Mouse (Mus musculus): ENCODE data around the gene Pan3. TPM values are rescaled to one million over a fixed set of nuclear protein-coding genes. Genes with fewer than 3 reads are reported as not detected.
A peak's percentile ranks its signal among the peaks of the same experiment; 100 is the strongest.
"Not testable (repeated sequence)": the region's sequence is repeated elsewhere in the genome, so short reads cannot be mapped to it uniquely, and the experiment has no call there.

The Pan3 gene
- polyA plus RNA-seq, 1 experiment from 2014 or later: 88.9 TPM

GRCm38 (mm10) chr5:147539409-147539808 lies 109.4 kb downstream of the Pan3 start:
- Histone ChIP-seq H3K4me3 (ENCODE audit: low read length) (no peak overlapping the region), H3K9ac (ENCODE audit: low read depth, low read length) (no peak overlapping the region), H3K4me1 (ENCODE audit: control insufficient read depth, insufficient read depth, low read length) (no peaks in the 10 kb centered on the region), H3K27me3 (ENCODE audit: control insufficient read depth, insufficient read depth, low read length) (no peaks in the 10 kb centered on the region), H3K27ac (ENCODE audit: low read depth, low read length) (no peak overlapping the region), H3K36me3 (ENCODE audit: control insufficient read depth, insufficient read depth, low read length) (peaks cover 55% of the 10 kb centered on the region), H3K9me3 (ENCODE audit: control insufficient read depth, low read length) (no peaks in the 10 kb centered on the region), H3K4me2 (replicated peaks; ENCODE audit: low read depth, low read length) (no peak overlapping the region)
- no peak for ATAC-seq (ENCODE audit: low FRiP score, low TSS enrichment)
- 94% methylated on average over 4 of the region's 4 CpGs for WGBS

- no peak overlapping the region for H3K4me2 ChIP-seq (replicated peaks; ENCODE audit: low read depth, low read length)
- peaks cover 55% of the 10 kb centered on the region for H3K36me3 ChIP-seq (ENCODE audit: control insufficient read depth, insufficient read depth, low read length)
- H3K27ac ChIP-seq (ENCODE audit: low read depth, low read length): no peak overlapping the region
- no peak for ATAC-seq (ENCODE audit: low FRiP score, low TSS enrichment)
- no peaks in the 10 kb centered on the region for H3K9me3 ChIP-seq (ENCODE audit: control insufficient read depth, low read length)
- H3K27me3 ChIP-seq (ENCODE audit: control insufficient read depth, insufficient read depth, low read length): no peaks in the 10 kb centered on the region
- no peaks in the 10 kb centered on the region for H3K4me1 ChIP-seq (ENCODE audit: control insufficient read depth, insufficient read depth, low read length)
- 91% methylated on average over 4 of the region's 4 CpGs for WGBS
- no peak overlapping the region for H3K4me3 ChIP-seq (ENCODE audit: low read length)
- H3K9ac ChIP-seq (ENCODE audit: low read depth, low read length): no peak overlapping the region
Measured at GRCm38 (mm10) chr5:147539815-147540214, 109.9 kb downstream of the Pan3 start.

DNA sequence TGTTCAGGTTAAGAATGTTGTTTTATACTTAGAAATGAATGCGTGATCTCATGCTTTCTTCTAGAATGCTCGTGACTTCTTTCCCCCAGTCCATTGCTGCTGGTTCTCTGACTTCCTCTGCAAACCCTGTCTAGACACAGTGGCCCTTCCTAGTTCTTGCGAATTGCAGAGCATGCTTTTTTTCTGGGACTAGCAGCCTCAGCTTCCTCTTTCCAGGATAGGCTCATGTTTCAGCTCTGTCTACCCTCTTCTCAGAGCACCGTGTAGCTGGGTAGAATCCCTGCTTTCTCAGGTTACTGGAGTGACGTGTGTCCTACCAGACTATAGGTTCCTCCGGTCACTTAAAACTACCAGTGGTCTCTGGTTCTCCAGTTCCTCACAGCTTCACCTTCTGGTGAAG lies 112.3 kb downstream of the Pan3 start:
- Histone ChIP-seq H3K4me2 (replicated peaks; ENCODE audit: low read depth, low read length) (no peak overlapping the region), H3K4me1 (ENCODE audit: control insufficient read depth, insufficient read depth, low read length) (no peaks in the 10 kb centered on the region), H3K4me3 (ENCODE audit: low read length) (no peak overlapping the region), H3K27me3 (ENCODE audit: control insufficient read depth, insufficient read depth, low read length) (no peaks in the 10 kb centered on the region), H3K9ac (ENCODE audit: low read depth, low read length) (no peak overlapping the region), H3K27ac (ENCODE audit: low read depth, low read length) (no peak overlapping the region), H3K36me3 (ENCODE audit: control insufficient read depth, insufficient read depth, low read length) (peaks cover 59% of the 10 kb centered on the region), H3K9me3 (ENCODE audit: control insufficient read depth, low read length) (no peaks in the 10 kb centered on the region)
- WGBS: 46% methylated on average over 6 of the region's 6 CpGs
- ATAC-seq (ENCODE audit: low FRiP score, low TSS enrichment): no peak

DNA sequence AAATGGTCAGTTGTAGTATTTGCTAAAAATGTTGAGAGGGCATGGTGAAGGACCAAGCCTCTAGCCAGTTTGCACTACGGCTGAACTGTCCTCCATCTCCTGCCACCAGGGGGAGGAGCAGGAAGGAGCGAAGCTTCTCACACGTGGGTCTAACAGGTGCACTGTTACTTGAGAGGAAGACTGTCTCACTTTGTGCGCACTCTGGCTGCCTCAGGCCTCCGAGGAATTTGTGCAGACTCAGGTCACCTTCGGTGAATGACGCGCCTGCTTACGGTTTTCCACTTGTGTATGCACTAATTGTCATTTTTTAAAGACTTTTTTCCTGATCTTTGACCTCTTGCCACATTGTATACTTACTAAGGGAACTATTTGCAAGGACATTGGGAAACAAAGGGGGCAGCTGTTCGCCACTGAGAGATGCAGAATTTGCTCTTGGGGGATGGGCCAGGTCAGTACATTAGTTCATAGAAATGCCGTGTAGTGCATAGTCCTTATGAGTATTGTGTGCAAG lies 115.8 kb downstream of the Pan3 start:
- Histone ChIP-seq H3K4me3 (ENCODE audit: low read length) (no peak overlapping the region), H3K4me1 (ENCODE audit: control insufficient read depth, insufficient read depth, low read length) (no peaks in the 10 kb centered on the region), H3K27ac (ENCODE audit: low read depth, low read length) (no peak overlapping the region), H3K9me3 (ENCODE audit: control insufficient read depth, low read length) (no peaks in the 10 kb centered on the region), H3K36me3 (ENCODE audit: control insufficient read depth, insufficient read depth, low read length) (peaks cover 58% of the 10 kb centered on the region), H3K9ac (ENCODE audit: low read depth, low read length) (no peak overlapping the region), H3K27me3 (ENCODE audit: control insufficient read depth, insufficient read depth, low read length) (no peaks in the 10 kb centered on the region), H3K4me2 (replicated peaks; ENCODE audit: low read depth, low read length) (no peak overlapping the region)
- peak; percentile 43; the same call in 1 of the 2 replicates for ATAC-seq (ENCODE audit: low FRiP score, low TSS enrichment)
- 77% methylated on average over 11 of the region's 11 CpGs for WGBS

GRCm38 (mm10) chr5:147549016-147549755 lies 119.2 kb downstream of the Pan3 start:
- Histone ChIP-seq H3K4me1 (ENCODE audit: control insufficient read depth, insufficient read depth, low read length) (no peaks in the 10 kb centered on the region), H3K27ac (ENCODE audit: low read depth, low read length) (no peak overlapping the region), H3K36me3 (ENCODE audit: control insufficient read depth, insufficient read depth, low read length) (peaks cover 46% of the 10 kb centered on the region), H3K27me3 (ENCODE audit: control insufficient read depth, insufficient read depth, low read length) (no peaks in the 10 kb centered on the region), H3K4me3 (ENCODE audit: low read length) (no peak overlapping the region), H3K4me2 (replicated peaks; ENCODE audit: low read depth, low read length) (no peak overlapping the region), H3K9ac (ENCODE audit: low read depth, low read length) (no peak overlapping the region), H3K9me3 (ENCODE audit: control insufficient read depth, low read length) (no peaks in the 10 kb centered on the region)
- ATAC-seq (ENCODE audit: low FRiP score, low TSS enrichment): no peak
- WGBS: 89% methylated on average over 12 of the region's 12 CpGs

DNA sequence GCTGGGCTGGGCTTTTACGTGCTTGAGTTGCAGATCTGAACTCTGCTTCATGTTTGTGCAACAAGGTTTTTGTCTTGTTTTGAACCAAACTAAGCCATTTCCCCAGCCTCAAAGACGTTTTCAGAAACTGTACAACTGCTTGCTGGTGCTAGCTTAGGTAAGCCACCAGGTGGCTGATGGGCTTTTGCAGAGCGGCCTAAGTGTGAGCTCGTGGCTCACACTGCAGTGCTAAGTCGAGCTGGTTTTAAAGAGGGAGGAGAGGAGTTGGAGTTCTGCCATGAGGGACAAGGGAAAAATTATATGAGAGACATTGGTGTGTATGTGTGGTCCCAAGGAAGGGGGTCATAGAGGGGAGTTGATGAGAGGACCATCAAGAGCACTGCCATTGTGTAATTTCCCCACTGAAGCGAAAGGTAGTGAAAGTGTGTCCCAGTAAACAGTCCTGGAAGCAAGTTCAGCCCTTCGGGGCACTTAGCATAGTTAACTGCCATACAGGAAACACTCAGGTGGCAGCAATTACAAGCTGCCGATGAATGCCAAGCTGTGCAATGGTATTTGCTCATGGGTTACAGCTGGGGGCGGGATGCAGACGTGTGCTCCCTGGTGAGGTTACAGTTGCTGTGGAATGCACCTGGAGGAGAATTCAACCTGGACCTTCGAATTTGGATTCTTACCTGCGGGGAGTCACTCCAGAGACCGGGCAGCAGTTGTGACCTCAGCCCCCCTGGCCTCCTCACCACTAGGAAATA lies 122.1 kb downstream of the Pan3 start:
- no peak for ATAC-seq (ENCODE audit: low FRiP score, low TSS enrichment)
- Histone ChIP-seq H3K4me1 (ENCODE audit: control insufficient read depth, insufficient read depth, low read length) (no peaks in the 10 kb centered on the region), H3K4me2 (replicated peaks; ENCODE audit: low read depth, low read length) (no peak overlapping the region), H3K9ac (ENCODE audit: low read depth, low read length) (no peak overlapping the region), H3K4me3 (ENCODE audit: low read length) (no peak overlapping the region), H3K36me3 (ENCODE audit: control insufficient read depth, insufficient read depth, low read length) (peaks cover 26% of the 10 kb centered on the region), H3K9me3 (ENCODE audit: control insufficient read depth, low read length) (no peaks in the 10 kb centered on the region), H3K27ac (ENCODE audit: low read depth, low read length) (no peak overlapping the region), H3K27me3 (ENCODE audit: control insufficient read depth, insufficient read depth, low read length) (no peaks in the 10 kb centered on the region)
- WGBS: 80% methylated on average over 13 of the region's 13 CpGs

GRCm38 (mm10) chr5:147557641-147558040 lies 127.7 kb downstream of the Pan3 start:
- not testable (repeated sequence) for H3K27me3 ChIP-seq (ENCODE audit: control insufficient read depth, insufficient read depth, low read length); H3K9me3 ChIP-seq (ENCODE audit: control insufficient read depth, low read length); H3K4me3 ChIP-seq (ENCODE audit: low read length); H3K4me2 ChIP-seq (replicated peaks; ENCODE audit: low read depth, low read length); H3K9ac ChIP-seq (ENCODE audit: low read depth, low read length); H3K27ac ChIP-seq (ENCODE audit: low read depth, low read length); H3K4me1 ChIP-seq (ENCODE audit: control insufficient read depth, insufficient read depth, low read length); ATAC-seq (ENCODE audit: low FRiP score, low TSS enrichment); H3K36me3 ChIP-seq (ENCODE audit: control insufficient read depth, insufficient read depth, low read length)
- WGBS: 64% methylated on average over 6 of the region's 6 CpGs

- no peaks in the 10 kb centered on the region for H3K36me3 ChIP-seq (ENCODE audit: control insufficient read depth, insufficient read depth, low read length)
- ATAC-seq (ENCODE audit: low FRiP score, low TSS enrichment): peak; percentile 80
- no peaks in the 10 kb centered on the region for H3K4me1 ChIP-seq (ENCODE audit: control insufficient read depth, insufficient read depth, low read length)
- H3K27me3 ChIP-seq (ENCODE audit: control insufficient read depth, insufficient read depth, low read length): no peaks in the 10 kb centered on the region
- peak overlapping the region; percentile 10; the same call in 1 of the 2 replicates for H3K4me3 ChIP-seq (ENCODE audit: low read length)
- no peaks in the 10 kb centered on the region for H3K9me3 ChIP-seq (ENCODE audit: control insufficient read depth, low read length)
- peak overlapping the region; percentile 28; the same call in 1 of the 2 replicates for H3K9ac ChIP-seq (ENCODE audit: low read depth, low read length)
- no peak overlapping the region for H3K27ac ChIP-seq (ENCODE audit: low read depth, low read length)
- H3K4me2 ChIP-seq (replicated peaks; ENCODE audit: low read depth, low read length): peak overlapping the region; percentile 40
- WGBS: 41% methylated on average over 18 of the region's 18 CpGs
Measured at GRCm38 (mm10) chr5:147563511-147564139, 133.7 kb downstream of the Pan3 start.

All from kidney, embryonic 14.5 days (tissue).